Mouse (Mus musculus) liver, postnatal 0 days (tissue): ENCODE results near the gene Yeats2. TPM values are rescaled to one million over a fixed set of nuclear protein-coding genes. Genes with fewer than 3 reads are reported as not detected.
A peak's percentile ranks its signal among the peaks of the same experiment; 100 is the strongest.

ENCODE experiments used
- ATAC-seq: fragments of 200-750 bp; cut with Nextera tagmentation; 2 replicates; pipeline ENCODE4 v1.8.0; 2017; ENCODE audit warnings: mild to moderate bottlenecking, moderate library complexity
- DNase-seq: peaks from one replicate; pipeline ENCODE4 v3.0.0-alpha.2; 2016
- H3K27ac ChIP-seq: fragments of 300-500 bp; sonication (generic); 2 replicates; pipeline ENCODE4 v1.5.1; 2014; ENCODE audit warnings: antibody characterized with exemption, moderate library complexity, mild to moderate bottlenecking, low read depth
- H3K27me3 ChIP-seq: fragments of 300-500 bp; sonication (generic); 2 replicates; pipeline ENCODE4 v1.6.1; 2014; ENCODE audit warnings: low read length, control low read depth, mixed read lengths; ENCODE audit not compliant: insufficient read depth
- H3K36me3 ChIP-seq: fragments of 300-500 bp; sonication (generic); replicated peaks from 2 replicates; pipeline ENCODE4 v1.6.1; 2014; ENCODE audit warnings: mild to moderate bottlenecking, control low read depth, low read length, moderate library complexity, mixed read lengths; ENCODE audit not compliant: insufficient read depth
- H3K4me1 ChIP-seq: fragments of 300-500 bp; sonication (generic); 2 replicates; pipeline ENCODE4 v1.6.1; 2014; ENCODE audit warnings: antibody characterized with exemption, mild to moderate bottlenecking, control low read depth; ENCODE audit not compliant: insufficient read depth
- H3K4me2 ChIP-seq: fragments of 300-500 bp; sonication (generic); 2 replicates; pipeline ENCODE4 v1.6.1; 2014; ENCODE audit warnings: low read depth, mild to moderate bottlenecking, low read length, moderate library complexity, mixed read lengths
- H3K4me3 ChIP-seq: fragments of 300-500 bp; sonication (generic); 2 replicates; pipeline ENCODE4 v1.5.1; 2014; ENCODE audit warnings: low read depth, low read length
- H3K9ac ChIP-seq: fragments of 300-500 bp; sonication (generic); replicated peaks from 2 replicates; pipeline ENCODE4 v1.6.1; 2014; ENCODE audit warnings: mild to moderate bottlenecking, moderate library complexity
- H3K9me3 ChIP-seq: fragments of 300-500 bp; sonication (generic); 2 replicates; pipeline ENCODE4 v1.6.1; 2016; ENCODE audit warnings: mild to moderate bottlenecking, control low read depth, low read length, mixed read lengths
- CTCF ChIP-seq: sonication (generic); IDR thresholded peaks from 2 replicates; pipeline ENCODE4 v1.5.1; 2016; ENCODE audit warnings: antibody characterized with exemption, low read depth
- EP300 ChIP-seq: IDR thresholded peaks from 2 replicates; pipeline ENCODE4 v1.6.1; 2016; ENCODE audit warnings: antibody characterized with exemption, low read depth, mild to moderate bottlenecking
- WGBS: fragments of 180-500 bp; shearing (Covaris S2); extraction: QIAGEN DNeasy Blood & Tissue Kit; methylation state at CpG from one replicate; pipeline ENCODE4 v1.1.7; 2014; ENCODE audit not compliant: insufficient replicate concordance; 5-methylcytosine and 5-hydroxymethylcytosine counted together
- polyA plus RNA-seq: library from polyadenylated mRNA; unstranded; fragments of >200 nt; fragmentation: Nextera tagmentation; extraction: Ambion mirVana; gene quantifications from 2 replicates; pipeline ENCODE4 v1.2.1, GENCODE M21; 2015

The Yeats2 gene
- polyA plus RNA-seq, 1 experiment from 2014 or later = 2.0 TPM

- 80% methylated on average over 5 of the region's 5 CpGs for WGBS
- Histone ChIP-seq H3K36me3 (peaks cover 50% of the 10 kb centered on the region), H3K9ac (no peak overlapping the region), H3K9me3 (no peaks in the 10 kb centered on the region), H3K4me3 (no peak overlapping the region), H3K4me1 (no peaks in the 10 kb centered on the region), H3K27ac (no peak overlapping the region), H3K27me3 (no peaks in the 10 kb centered on the region), H3K4me2 (no peak overlapping the region)
- TF ChIP-seq CTCF (no peak), EP300 (no peak)
- ATAC-seq (no peak), DNase-seq (no peak)
These were observed 87.3 kb downstream of the Yeats2 start for GRCm38 (mm10) chr16:20228167-20228566.

- no peak overlapping the region for H3K4me2 ChIP-seq
- H3K4me3 ChIP-seq = no peak overlapping the region
- DNase-seq = no peak
- no peaks in the 10 kb centered on the region for H3K9me3 ChIP-seq
- TF ChIP-seq CTCF (no peak), EP300 (no peak)
- no peaks in the 10 kb centered on the region for H3K4me1 ChIP-seq
- WGBS = 64% methylated on average over 4 of the region's 4 CpGs
- no peak for ATAC-seq
- peaks cover 21% of the 10 kb centered on the region for H3K36me3 ChIP-seq
- no peak overlapping the region for H3K9ac ChIP-seq
- H3K27ac ChIP-seq = no peak overlapping the region
- 0 out of 2 replicates have a peak, but pooled peaks cover 6% of the 10 kb centered on the region for H3K27me3 ChIP-seq
These were observed 93.5 kb downstream of the Yeats2 start for GRCm38 (mm10) chr16:20234406-20234805.

- no peak overlapping the region for H3K4me2 ChIP-seq
- 57% methylated on average over 4 of the region's 4 CpGs for WGBS
- H3K9ac ChIP-seq = no peak overlapping the region
- H3K36me3 ChIP-seq = 0 out of 2 replicates have a peak, but pooled peaks cover 4% of the 10 kb centered on the region
- ATAC-seq (no peak), DNase-seq (no peak)
- no peak overlapping the region for H3K27ac ChIP-seq
- H3K27me3 ChIP-seq = peaks cover 30% of the 10 kb centered on the region
- no peak overlapping the region for H3K4me3 ChIP-seq
- H3K4me1 ChIP-seq = peaks cover 6% of the 10 kb centered on the region; the same call in 1 of the 2 replicates
- TF ChIP-seq EP300 (no peak), CTCF (no peak)
- no peaks in the 10 kb centered on the region for H3K9me3 ChIP-seq
These were observed 96.6 kb downstream of the Yeats2 start for GRCm38 (mm10) chr16:20237426-20237825.

GRCm38 (mm10) chr16:20238646-20239045, 97.8 kb downstream of the Yeats2 start:
- 84% methylated on average over 4 of the region's 4 CpGs for WGBS
- H3K9ac ChIP-seq = no peak overlapping the region
- H3K36me3 ChIP-seq = no peaks in the 10 kb centered on the region
- no peaks in the 10 kb centered on the region for H3K9me3 ChIP-seq
- no peak for ATAC-seq
- DNase-seq = no peak
- H3K27ac ChIP-seq = no peak overlapping the region
- peaks cover 6% of the 10 kb centered on the region; the same call in 1 of the 2 replicates for H3K4me1 ChIP-seq
- no peak overlapping the region for H3K4me3 ChIP-seq
- no peak overlapping the region for H3K4me2 ChIP-seq
- no peak for TF ChIP-seq CTCF
- TF ChIP-seq EP300 = no peak
- peaks cover 30% of the 10 kb centered on the region for H3K27me3 ChIP-seq

- no peaks in the 10 kb centered on the region for H3K36me3 ChIP-seq
- peak; percentile 26 for DNase-seq
- peaks cover 30% of the 10 kb centered on the region for H3K27me3 ChIP-seq
These were observed 99.9 kb downstream of the Yeats2 start, which contains the start of gene Map6d1 for GRCm38 (mm10) chr16:20240468-20241414. Gene Map6d1, minus strand, starts transcription at chr16:20241358.

GRCm38 (mm10) chr16:20247103-20247502, 106.2 kb downstream of the Yeats2 start:
- H3K27me3 ChIP-seq = no peaks in the 10 kb centered on the region
- H3K9ac ChIP-seq = no peak overlapping the region
- no peak for ATAC-seq

More at GRCm38 (mm10) chr16:20240468-20241414, 99.9 kb downstream of the Yeats2 start, which contains the start of gene Map6d1:
- H3K9ac ChIP-seq = 0 out of 2 replicates have a peak within 1 kb of the TSS, but pooled peaks have one; percentile 21
- H3K4me3 ChIP-seq = peak within 1 kb of the TSS; percentile 61
- peaks cover 6% of the 10 kb centered on the region; the same call in 1 of the 2 replicates for H3K4me1 ChIP-seq
- no peaks in the 10 kb centered on the region for H3K9me3 ChIP-seq
- H3K4me2 ChIP-seq = peak within 1 kb of the TSS; percentile 95
- no peak for TF ChIP-seq CTCF
- TF ChIP-seq EP300 = no peak
- no peak within 1 kb of the TSS for H3K27ac ChIP-seq
- WGBS = 2% methylated on average over 81 of the region's 90 CpGs
- peak; percentile 44; the same call in 1 of the 2 replicates for ATAC-seq

More at GRCm38 (mm10) chr16:20247103-20247502, 106.2 kb downstream of the Yeats2 start:
- H3K4me1 ChIP-seq = no peaks in the 10 kb centered on the region
- no peak overlapping the region for H3K27ac ChIP-seq
- TF ChIP-seq EP300 = no peak
- TF ChIP-seq CTCF = no peak
- H3K4me3 ChIP-seq = no peak overlapping the region
- no peak overlapping the region for H3K4me2 ChIP-seq
- no peak for DNase-seq
- H3K9me3 ChIP-seq = no peaks in the 10 kb centered on the region
- H3K36me3 ChIP-seq = no peaks in the 10 kb centered on the region
